Mouse (Mus musculus) heart, postnatal 0 days (tissue): ENCODE data around the gene Myo1b.

Experiments
- CTCF ChIP-seq: IDR thresholded peaks from 2 replicates; pipeline ENCODE4 v1.5.1; 2016; ENCODE audit warnings: antibody characterized with exemption, control low read depth, low read depth
- EP300 ChIP-seq: IDR thresholded peaks from 2 replicates; pipeline ENCODE4 v1.6.1; 2016; ENCODE audit warnings: antibody characterized with exemption, low read depth

DNA sequence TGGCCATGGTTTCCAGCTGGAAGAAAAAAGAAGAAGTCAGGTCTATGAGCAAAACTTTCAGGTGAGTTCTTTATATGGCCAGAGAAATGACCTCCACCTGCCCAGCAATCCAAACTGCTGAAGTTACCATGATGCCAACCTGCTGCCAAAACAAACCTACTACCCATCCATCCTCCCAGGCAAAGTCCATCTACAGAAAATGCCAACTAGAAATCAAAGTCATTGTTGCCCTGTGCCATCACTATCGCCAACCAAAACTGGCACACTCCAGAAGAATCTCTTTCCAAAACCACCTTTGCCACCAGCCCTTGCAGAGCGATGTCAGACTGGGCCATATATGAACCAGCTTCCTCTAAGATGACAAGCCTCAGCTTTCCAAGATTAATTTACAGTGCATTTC is 32.7 kb downstream of the Myo1b start:
- TF ChIP-seq CTCF (no peak), EP300 (no peak)
